Mouse (Mus musculus) adrenal gland, postnatal 25 days (tissue): Measurements from ENCODE around the gene Ulbp1. TPM values are rescaled to one million over a fixed set of nuclear protein-coding genes. Genes with fewer than 3 reads are reported as not detected.
"Not testable (repeated sequence)": the region's sequence is repeated elsewhere in the genome, so short reads cannot be mapped to it uniquely, and the experiment has no call there.

Source experiments
- DNase-seq: peaks from one replicate; pipeline ENCODE4 v3.0.0; 2021; ENCODE audit warnings: mixed read lengths
- long read RNA-seq: library from polyadenylated mRNA; stranded (forward); transcript quantifications from one replicate; pipeline ENCODE4 v2.0.0, GENCODE M21; 2021
- total RNA-seq: library from RNA; stranded (reverse); gene quantifications from 2 replicates; pipeline ENCODE4 v1.2.3, GENCODE M21; 2021

Ulbp1 gene
- total RNA-seq, result 12.9 and 13.1 TPM in 2 replicates
- long read RNA-seq, partial matches to known transcripts, result 0 of 2 reads
- long read RNA-seq, other reads (novel, unspliced or antisense), result 2 of 2 reads

DNA sequence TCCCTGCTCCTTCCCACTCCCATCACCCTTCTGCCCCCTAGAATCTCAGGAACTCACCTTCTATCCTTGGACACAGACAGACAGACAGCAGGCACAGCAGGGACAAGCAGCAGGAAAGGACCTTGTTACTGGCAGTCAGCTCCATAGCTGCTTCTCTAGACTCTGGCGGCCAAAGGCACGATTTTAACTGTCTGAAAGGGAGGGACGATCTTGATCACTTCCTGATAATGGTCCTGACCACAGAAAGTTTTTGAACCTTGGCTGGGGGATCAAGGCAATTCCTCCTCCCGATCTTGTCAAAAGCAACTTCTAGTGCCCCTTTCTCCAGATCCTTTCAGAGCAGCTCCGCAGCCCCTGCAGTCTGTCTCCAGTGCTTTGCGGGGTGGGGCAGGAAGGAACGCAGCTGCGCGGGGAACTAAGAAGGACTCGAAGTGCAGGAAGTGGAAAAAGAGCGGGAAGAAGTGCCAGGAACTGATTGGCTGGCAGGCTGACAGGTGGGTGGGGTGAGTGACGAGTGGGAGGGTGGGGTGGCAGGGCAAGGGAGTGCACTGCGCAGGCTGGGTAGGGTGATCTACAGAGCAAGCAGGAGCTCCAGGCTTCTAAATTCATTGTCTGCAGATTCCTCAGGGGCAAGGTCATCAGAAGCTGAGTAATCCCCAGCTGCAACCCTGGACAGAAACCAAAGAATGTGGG is at the start of gene Ulbp1:
Ulbp1 (minus strand) TSS at position 442 of the 693 bp plus-strand sequence.
- DNase-seq, result peak; percentile 85

DNA sequence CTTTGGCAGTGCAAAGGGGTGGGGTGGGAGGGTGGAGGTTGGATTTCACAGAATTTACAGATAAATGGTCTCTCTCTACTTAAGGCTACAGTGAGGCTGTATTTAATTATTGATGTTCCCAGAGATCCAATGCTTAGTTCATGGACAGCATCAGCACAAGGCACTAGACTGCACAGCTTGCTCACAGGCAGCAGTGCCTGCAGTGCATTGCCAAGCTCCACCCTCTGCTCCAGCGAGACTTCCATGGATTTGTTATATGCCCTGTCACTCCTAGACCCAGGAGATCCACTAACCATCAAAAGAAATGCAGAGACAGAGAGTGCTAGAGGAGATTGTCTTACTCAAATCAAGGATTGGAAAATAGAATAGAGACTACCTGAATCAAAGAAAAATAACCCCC is 24.7 kb upstream of the Ulbp1 start:
- DNase-seq, result not testable (repeated sequence)

DNA sequence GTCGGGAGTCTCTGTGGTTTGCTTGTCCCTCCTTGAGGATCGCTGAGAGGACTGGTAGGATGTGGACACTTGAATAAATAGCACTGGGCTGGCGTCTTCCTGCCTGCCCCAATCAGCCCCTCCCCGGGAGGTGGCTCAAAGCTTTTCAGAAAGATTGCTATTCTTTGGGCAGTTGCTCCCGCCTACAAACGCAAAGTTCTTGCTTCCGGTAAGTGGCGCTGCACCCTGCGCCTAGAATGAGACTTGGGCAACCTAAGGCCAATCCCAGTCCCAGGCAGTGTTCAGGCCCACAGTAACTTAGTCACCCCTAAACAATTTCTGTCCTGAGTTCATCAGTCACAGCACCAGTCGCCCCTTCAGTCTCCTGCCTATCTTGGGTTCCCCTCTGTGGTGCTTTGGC is 18.9 kb upstream of the Ulbp1 start:
- DNase-seq, result peak; percentile 32

DNA sequence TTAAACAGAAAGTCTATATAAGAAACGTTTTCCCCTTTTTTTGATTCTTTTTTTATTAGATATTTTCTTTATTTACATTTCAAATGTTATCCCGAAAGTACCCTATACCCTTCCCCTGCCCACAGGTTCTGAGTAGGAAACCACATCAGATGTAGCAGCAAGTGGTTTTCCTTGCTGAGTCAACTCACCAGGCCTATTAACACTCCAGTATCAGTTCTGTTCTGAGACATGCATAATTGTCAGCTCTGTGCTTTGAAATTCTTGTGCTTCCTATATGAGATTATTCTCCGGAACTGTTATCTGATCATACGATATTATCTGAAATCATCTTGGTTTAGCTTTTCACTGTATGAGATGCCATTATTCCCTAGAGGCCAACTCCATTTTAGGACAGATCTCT is 10.2 kb upstream of the Ulbp1 start:
- DNase-seq, result no peak

DNA sequence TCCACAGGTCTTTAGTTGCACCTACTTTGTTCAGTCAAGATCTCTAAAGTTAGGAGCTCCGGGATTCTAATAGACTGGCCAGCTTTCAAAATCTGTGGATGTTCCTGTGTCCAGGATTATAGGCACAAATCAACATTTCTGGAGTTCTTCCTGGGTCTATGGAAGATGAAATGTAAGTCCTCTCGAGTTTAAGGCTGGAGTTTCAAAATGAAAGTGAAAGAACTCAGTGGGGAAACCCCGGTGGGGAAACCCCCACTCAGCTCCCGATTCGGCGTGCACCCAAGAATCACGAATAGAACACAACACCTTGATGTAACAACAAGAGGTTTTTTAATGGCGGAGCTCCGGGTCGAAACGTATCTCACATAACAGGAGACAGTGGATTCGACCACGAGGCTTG is 787 bp upstream of the Ulbp1 start:
- not testable (repeated sequence) for DNase-seq

DNA sequence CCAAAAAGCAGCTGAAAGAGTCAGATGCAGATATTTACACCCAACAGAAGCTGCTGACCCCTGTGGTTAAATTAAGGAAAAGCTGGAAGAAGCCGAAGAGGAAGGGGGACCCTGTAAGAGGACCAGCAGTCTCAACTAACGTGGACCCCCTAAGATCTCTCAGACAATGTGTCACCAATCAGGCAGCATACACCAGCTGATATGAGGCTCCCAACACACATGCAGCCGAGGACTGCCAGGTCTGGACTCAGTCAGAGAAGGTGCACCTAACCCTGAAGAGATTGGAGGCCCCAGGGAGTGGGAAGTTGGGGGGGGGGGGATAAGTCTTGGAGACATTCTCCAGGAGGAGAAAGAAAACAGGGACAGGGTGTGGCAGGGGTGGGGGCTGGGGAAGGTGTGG is 1.8 kb downstream of the Ulbp1 start:
- no peak for DNase-seq

DNA sequence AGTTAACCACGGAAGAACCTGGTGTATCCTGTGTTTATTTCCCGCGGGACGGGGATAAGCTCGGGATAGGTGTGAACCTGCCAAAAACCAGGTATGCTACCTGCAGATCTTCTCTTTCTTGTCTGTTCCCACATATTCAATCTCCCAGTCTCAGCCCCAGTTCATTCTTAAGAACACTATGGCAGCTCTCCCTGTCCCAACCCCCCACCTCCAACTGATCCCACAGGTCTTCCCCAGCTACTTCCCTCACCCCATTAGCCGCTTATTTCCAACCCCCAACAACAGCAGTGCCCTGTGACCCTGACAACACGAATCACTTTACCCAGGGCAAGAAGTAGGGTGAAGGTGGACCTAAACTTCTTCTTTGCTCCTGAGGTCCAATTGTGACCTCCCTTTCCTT is 3.0 kb downstream of the Ulbp1 start:
- DNase-seq, result no peak

DNA sequence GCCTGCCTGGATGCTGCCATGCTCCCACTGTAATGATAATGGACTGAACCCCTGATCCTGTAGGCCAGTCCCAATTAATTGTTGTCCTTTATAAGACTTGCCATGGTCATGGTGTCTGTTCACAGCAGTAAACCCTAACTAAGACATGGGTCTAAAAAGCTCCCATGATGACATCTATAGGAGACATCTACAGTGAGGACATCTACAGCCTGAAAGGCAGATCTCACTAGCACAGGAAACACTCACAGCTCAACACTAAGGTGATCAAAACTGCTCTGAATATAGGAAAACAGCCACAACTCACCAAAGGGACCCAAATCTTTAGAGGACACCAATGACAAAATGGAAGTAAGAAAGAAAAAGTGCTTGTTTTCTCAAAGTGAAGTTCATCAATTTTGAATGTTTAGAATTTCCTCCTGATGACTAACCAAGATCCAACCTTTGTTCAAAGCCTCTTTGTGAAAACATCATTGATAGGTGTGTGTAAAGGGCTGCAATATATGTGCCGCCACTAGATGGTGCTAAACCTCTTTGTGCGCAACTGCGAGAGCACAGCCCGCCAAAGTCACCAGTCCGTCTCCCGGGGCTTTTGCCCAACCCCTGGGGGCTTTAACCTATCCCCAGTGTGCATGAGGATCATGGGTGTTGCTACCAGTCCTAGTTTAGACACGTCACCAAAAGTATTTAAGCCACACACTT is 3.6 kb downstream of the Ulbp1 start:
- DNase-seq, result peak; percentile 53

DNA sequence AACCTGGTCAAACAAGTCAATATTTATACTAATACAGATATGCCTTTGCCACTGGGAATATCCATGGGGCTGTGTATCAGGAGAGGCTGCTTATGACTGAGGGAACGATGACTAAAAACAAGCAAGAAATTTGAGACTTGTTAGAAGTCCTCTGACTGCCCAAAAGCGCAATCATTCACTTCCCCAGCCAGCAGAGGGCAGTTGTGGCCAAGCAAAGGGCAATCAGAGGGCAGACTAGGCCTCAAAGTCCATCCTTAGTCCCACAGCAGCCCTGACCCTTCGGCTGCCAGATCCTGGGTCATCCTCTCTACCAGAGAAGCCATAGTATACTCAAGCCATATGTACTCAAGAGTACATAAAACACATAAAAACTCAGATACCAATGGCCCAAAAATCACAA is 11.4 kb downstream of the Ulbp1 start:
- DNase-seq, result peak; percentile 20

DNA sequence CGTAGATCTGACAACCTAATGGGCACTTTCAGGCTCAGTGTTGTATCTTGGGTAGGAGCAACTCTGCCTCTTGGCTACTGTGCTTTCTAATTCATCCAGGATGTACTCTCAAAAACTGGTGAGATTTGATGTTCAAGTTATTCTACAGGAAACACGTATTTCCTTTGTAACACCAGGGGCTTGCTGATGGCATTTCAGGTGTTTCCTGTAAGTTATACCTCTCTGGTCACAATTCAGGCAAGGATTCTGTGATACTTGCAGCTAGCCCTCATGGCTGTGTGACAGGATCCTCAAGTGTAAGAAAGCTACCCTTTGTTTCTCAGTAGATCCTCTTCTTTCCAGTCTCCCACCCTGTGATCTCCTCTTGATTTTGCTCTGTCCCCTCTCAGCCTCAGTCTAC is 34.5 kb downstream of the Ulbp1 start:
- DNase-seq, result no peak

DNA sequence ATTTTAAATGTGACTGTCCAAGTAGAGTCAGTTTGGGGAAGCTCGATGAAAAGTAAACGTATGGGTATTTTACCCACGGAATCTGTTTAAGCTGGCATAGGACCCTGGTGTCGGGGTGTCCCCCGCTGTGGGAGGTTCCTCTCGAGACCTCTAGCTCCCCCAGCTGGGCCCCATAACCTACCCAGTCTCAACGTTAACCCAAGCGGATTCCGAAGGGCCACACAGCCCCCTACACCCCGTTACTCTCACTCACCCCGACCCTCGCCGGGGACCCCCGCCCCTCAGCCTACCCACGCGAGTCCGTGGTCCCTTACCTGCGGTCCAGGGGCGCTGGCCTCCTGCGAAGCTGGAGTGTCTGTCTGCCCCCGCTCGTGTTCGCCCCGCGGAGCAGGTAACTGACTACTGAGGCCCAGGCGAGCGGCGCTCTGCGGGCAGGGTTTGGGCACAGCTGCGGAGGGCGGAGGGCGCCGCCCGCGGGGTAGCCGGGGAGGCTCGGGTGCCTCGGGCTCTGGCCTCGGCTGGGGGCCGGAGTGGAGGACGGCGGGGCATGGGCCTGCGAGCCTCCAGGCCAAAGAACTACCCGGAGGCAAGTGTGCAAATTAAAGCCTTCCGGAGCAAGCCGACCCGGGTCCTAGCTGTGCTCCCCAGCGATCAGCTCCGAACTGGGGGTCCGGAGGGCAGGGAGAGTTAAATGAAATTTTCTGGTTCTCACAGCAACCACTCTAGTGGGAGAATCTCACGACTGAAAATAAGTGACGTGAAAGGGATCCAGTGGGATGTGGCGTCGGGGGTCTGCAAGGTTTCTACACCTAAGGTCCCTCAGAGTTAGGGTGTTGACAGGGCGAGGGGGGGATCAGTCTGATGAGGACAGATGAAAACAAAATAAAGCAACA is 80.0 kb downstream of the Ulbp1 start:
- DNase-seq, result no peak

DNA sequence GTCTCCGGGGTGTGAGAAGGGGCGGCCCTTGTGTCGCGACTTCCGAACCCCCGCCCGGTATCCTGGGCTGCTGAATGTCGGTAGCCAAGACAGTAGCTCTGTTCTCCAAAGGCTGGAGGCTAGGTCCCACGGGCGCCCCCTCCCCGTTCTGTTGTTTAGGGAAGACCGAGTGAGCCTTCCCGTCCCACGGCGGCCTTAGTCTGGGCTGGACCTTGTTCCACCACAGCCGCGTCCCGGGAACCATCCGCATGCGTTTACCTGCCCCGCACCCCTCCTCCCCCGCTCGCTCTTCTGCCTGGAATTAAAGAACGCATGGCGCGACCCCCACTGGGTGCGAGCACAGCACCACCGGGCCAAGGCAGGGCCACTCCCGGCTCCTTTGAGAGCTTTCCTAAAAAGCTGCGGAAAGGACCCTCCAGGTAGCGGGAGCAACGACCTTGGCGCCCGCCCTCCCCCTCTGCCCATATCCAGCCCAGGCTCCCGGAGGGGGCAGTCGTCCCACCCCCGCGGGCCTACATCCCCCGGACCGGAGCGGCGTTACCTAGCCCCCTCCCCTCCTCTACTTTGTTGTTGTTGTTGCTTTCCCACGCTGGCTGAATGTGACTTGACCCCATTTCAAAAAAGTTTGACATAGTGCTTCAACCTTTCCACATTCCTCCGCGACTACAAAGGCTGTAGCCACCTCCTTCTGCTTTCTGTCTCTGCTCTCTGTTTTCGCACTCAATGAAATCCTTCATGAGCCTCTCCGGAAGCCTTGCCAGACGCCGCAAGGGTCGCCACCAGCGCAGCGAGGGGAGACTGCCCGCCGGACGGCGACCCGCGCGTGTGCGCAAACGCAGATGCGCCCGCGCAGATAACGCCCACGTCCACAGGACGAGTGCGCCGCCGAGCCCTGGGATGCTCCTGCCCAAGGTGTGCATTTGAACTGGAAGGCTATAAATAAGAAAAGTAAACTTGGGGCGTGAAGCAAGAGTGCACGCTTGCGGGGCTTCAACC is 81.2 kb downstream of the Ulbp1 start:
- peak; percentile 8 for DNase-seq

DNA sequence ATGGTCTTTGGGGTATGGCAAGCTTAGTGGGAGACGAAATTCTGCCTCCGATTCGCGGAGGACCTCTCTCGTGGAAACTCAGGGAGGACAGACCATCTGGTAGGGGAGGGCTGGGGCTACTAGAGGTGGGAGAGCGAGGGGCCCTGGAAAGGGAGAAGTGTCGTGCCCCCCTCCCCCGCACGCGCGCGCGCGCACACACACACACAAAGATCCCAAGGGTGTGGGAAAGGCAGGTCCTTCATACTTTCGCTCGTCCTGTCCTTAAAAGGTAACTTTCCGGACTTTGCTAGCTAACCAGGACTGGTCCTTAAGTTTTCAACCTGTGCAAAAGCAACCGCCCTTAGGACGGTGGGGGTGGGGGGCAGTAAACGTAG is 81.9 kb downstream of the Ulbp1 start:
- DNase-seq, result no peak

DNA sequence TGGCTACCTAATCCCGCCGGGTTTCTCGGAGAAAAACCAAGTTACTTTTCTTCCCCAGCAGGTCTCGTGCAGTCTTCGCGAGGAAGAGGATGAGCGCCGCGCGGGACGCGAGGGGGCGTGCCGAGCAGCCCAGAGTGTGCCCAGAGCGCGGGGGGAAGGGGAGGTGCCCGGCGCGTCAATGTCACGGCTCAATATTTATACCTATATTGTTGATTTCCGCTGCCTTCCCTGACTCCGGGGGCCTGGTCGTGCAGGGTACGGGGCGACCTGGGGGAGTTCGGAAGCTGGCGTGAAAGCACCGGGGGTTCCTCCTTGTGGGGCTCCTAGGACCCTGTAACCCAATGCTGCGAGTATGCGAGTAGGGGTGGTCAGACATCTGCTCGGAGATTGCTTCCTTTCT is 82.3 kb downstream of the Ulbp1 start:
- peak; percentile 26 for DNase-seq

Other genes with a start within 250 kb of the Ulbp1 start
- 16.6 and 19.9 TPM in 2 replicates for gene Lrp11, start 116.2 kb upstream of the Ulbp1 start, total RNA-seq
- gene Nup43, start 193.9 kb upstream of the Ulbp1 start, total RNA-seq, result 12.0 and 14.8 TPM in 2 replicates
- 66.2 and 75.9 TPM in 2 replicates for gene Pcmt1, start 207.5 kb upstream of the Ulbp1 start, total RNA-seq
- 57.5 and 59.5 TPM in 2 replicates for gene Lats1, start 207.6 kb upstream of the Ulbp1 start, total RNA-seq